Mouse (Mus musculus) layer of hippocampus, postnatal 14 days (tissue): ENCODE results near the gene Wnt3a. TPM values are rescaled to one million over a fixed set of nuclear protein-coding genes. Genes with fewer than 3 reads are reported as not detected.
"Not testable (repeated sequence)": the region's sequence is repeated elsewhere in the genome, so short reads cannot be mapped to it uniquely, and the experiment has no call there.

ENCODE experiments used
- DNase-seq, 2 experiments: peaks; one replicate each; pipeline ENCODE4 v3.0.0; 2021 to 2022; ENCODE audit warnings: low spot score in 2 of 2, mixed read lengths in 1 of 2
- total RNA-seq, 2 experiments: library from RNA; stranded (reverse); gene quantifications; 2 replicates each; pipeline ENCODE4 v1.2.3; 2021

The Wnt3a gene
- total RNA-seq, 2 experiments from 2014 or later: not detected

DNA sequence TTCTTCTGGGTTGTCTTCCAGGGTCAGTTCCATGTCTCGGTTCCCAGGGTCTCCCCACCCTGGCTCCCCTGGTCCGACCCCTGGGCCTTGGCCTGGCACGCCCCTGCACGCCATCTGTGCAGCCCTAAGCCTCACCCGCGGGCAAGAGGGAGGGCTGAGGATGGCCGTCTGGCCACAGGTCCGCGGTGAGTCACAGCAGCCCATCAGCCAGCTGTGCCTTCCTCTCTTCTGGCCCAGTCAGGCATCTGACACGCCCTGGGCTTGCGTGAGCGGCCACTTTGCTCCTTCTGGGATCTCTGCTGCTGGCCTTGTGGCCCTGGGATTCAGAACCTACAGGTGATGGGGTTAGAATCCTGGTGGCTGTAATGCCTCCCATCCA, 17.6 kb upstream of the Wnt3a start:
- no peak for DNase-seq

DNA sequence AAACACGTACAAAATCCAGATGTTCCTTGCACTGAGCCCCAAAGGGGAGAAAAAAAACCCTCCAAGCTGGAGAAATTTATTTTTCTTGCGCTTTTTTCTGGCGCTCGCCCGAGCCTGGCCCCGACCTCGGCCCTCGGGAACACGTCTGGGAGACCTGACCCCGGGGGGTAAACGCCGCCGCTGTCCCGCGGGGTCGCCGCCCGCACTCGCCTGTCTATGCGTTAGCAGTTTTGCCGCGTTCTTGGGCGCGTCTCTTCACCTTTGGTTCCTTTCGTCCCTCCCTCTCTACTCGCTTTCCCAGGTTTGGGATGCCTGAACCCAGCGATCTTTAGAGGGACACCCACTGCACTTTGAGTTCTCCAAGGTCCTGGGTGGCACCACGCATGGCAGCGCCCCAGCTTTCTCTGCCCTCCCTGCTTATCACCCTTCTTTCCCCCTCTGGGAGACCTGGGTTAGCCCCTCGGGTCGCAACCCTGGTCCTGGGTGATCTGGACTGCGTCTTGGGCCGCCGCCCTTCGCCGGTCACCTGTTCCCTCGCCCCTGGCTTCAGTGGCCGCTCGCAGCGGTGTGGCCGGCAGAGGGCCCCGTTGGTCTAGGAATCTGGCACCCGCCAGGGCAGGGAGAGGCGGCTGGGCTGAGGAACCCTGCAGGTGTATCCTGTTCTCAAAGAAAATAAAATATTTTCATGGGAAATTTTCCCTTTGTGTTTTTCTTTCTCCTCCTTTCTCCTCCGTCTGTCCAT, 17.0 kb upstream of the Wnt3a start:
- peak; percentile 63 to 65 for DNase-seq

DNA sequence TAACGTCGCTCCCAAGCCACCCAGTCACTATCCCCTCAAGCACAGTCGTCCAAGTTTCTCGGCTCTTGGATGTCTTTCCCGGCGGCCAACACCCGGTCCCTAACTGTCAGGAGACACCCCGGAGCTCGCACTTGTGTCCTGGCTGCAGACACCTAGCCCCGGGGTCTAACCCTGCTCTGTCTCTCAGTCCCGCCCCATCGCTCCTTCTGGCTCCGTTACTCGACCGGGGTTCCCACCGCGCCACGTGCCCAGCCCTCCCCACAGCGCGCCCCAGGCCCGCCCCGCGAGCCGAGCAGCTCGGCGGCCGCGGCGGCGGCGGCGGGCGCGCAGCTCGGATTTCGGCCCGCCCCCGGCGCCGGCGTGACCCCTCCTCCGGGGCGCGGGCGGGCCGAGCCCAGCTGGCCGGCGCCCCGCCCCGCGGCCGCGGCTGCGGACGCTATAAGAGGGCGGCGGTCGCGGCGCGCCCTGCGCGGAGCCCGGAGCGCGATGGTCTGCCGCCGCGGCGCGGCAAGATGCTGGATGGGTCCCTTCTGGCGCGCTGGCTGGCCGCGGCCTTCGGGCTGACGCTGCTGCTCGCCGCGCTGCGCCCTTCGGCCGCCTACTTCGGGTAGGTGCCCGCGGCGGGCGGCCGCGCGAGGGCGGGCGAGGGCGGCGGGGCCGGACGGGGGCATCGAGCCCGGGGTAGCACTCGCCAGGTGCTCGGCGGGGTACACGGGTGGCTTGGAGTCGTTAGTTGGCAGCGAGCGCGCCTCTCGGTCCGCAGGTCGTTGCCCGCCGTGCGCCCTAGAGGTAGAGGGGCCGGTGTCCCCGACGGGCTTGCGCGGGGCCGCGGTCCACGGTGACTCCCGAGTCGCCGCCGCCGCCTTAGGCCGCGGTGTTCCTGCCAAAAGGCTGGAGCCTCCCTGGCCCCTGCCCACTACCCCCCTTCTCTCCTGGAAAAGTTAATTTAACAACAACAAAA, 16.2 kb upstream of the Wnt3a start, which contains the start of gene Wnt9a:
Wnt9a (plus strand) TSS at position 468 of the 961 bp plus-strand sequence.
- no peak for DNase-seq

GRCm38 (mm10) chr11:59305821-59306215, 15.3 kb upstream of the Wnt3a start:
- DNase-seq: no peak

- no peak for DNase-seq
Observed at GRCm38 (mm10) chr11:59305008-59305820, 14.7 kb upstream of the Wnt3a start.

GRCm38 (mm10) chr11:59302700-59303569, 12.4 kb upstream of the Wnt3a start:
- DNase-seq: peak; percentile 92 to 94

DNA sequence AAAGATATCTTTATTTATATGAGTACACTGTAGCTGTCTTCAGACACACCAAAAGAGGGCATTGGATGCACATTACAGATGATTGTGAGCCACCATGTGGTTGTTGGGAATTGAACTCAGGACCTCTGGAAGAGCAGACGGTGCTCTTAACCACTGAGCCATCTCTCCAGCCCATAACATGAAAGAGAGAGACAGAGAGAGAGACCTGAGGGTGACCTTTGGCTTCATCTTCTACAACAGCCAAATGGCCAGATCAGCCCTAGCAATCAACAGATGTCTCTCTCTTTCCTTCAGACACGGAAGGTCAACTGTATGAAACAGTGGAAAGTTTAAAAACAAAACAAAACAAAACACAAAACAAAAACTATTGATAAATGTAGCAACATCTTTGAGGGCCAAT, 10.5 kb upstream of the Wnt3a start:
- DNase-seq: not testable (repeated sequence)

- no peak for DNase-seq
Observed at GRCm38 (mm10) chr11:59300185-59300584, 9.6 kb upstream of the Wnt3a start.

GRCm38 (mm10) chr11:59297941-59298340, 7.4 kb upstream of the Wnt3a start:
- DNase-seq: peak in 1 of 2 experiments; percentile 76

DNA sequence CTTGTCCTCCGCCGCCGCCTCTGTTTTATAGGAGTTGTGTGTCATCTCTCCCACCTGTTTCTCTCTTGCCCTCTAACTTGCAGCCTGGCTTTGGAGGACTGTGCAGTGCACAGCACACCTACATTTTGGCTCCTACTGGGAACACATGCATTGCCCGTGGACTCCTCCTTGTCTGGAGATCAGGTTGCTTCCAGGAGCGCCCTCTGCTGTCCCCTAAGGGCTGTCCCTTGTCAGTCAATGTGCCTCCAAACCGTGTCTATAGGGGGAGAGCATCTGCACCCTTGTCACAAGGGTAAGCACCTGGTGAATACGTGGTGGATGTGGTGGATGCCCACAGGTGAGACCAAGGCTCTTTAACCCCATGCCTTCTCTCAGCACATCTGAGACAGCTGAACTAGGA, 3.1 kb upstream of the Wnt3a start:
- DNase-seq: no peak

GRCm38 (mm10) chr11:59289706-59290105, 846 bp downstream of the Wnt3a start:
- DNase-seq: no peak

DNA sequence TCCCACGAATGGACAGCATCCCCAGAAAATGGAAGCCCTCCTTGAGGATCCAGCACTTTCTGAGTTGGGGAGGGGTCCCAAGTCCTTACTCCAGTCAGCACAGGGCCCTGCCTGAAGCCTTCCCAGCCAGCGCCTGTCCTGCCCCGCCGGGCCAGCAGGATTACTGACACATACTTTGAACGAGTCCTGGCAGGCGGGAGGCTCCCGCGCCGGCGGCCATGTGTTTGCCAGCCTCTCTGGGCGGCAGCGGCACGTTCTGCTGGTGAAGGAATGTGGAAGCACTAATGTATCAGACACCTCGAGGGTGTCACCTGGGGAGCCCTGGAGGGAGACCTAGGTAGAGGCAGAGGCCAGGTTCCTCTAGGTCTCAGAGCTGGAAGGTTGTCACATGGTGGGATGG, 6.4 kb downstream of the Wnt3a start:
- DNase-seq: no peak

DNA sequence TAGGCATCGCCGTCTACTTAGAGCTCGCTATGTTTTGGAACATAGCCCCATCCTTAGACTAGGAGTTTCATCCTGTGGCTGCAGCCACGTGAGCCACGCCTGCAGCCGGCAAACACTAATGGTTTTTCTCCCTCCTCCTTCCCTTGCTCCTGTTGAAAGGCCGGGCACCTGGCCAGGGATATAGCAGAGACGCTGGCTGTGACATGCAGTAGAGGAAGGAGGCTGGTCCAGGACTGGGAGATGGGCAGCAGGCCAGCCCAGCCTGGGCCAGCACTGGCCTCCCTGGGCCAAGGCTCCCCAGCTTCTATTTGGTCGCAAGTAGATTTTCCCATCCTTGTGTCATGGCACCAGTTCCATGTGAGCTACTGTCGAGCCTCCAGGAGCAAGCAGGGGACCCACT, 7.6 kb downstream of the Wnt3a start:
- no peak for DNase-seq

DNA sequence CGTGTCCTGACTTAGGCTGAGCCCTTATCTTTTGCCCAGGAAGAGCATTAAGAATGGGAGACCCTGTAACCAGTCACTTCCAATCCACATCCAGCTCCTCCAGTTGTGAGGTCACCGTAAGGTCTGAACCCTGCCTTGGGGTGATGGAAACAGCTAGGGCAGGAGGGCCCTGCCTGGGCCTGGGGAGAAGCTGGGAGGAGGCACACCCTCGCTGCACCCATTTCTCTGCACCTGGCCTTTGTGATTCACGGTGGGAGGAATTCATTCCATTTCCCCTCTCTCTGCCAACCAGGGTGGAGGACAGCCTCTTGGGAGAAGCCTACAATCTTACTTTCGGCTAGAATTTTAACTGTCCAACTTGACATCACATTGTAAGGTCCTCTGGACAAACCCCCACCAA, 8.4 kb downstream of the Wnt3a start:
- no peak for DNase-seq

DNA sequence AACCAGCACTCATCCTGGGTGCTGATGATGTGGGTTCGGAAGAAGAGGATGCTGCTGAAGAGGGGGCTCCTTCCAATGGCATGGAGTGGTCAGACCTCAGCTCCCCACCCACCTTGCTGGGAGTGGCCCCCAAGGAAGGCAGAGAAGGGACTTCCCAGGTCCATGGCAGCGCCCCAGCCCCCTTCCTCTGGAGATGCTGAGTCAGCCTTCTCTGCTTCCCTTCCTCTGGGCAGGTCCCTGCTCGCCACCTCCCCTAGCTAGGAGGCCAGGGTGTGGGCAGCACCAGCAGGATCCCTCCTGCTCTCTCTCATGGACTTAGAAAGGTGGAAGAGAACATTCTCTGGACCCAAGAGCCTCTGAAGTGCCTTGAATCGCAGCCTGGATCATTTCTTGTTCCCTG, 12.5 kb downstream of the Wnt3a start:
- no peak for DNase-seq

- no peak for DNase-seq
Observed at GRCm38 (mm10) chr11:59276877-59277276, 13.7 kb downstream of the Wnt3a start.

DNA sequence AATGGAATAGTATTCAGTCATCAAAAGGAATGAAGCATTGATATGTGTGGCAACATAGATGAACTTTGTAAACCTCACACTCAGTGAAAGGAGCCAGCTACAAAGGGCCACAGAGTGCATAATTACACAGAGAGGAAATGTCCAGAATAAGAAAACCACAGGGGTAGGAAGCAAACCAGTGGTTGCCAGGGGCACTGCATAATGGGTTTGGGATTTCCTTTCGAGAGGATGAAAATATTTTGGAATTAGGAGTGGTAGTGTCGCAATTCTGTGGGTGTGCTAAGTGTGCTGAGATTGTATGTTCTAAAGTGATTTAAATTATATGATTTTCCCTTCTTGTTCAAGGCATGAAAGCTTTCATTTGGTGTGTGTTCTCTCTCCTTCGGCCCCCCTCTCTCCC, 16.4 kb downstream of the Wnt3a start:
- DNase-seq: no peak

DNA sequence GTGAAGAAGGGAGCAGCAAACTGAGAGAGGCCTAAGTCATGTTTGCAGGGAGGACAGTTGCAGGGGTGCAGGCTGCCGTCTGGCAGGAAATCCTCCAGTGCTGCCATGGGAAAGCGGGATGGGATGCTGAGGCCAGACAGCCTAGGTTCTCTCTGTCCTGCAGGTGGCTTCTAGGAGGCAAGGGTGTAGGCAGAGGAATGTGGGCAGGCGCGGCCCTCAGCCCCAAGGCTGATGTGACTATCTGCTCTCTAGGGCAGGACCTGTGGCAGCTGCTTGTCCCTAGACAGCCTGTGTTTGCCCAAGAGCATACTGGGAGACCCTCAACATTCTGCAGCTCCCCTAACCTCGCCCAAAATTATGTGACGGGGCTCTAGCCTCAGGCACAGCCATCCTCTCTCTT, 23.8 kb downstream of the Wnt3a start:
- DNase-seq: no peak

- DNase-seq: no peak
Observed at GRCm38 (mm10) chr11:59265154-59265813, 25.3 kb downstream of the Wnt3a start.

DNA sequence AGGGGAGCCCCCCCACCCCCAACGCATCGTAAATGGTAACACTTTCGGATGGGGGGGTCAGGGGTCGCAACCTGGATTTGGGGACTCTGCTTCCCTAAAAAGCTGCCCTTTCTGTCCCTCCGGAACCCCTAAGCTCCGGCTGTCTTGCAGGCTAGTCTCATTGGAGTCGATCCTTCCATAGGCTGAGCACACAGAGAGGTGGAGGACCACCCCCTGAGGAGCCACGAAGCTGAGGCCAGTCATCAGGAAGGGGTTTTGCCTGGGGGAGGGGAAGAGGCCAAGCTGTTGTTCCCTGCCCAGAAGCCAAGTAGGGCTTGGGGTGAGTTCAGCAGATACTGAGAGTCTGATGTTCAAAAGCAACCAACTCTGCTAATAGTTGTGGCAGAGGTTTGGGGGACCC, 26.0 kb downstream of the Wnt3a start:
- DNase-seq: no peak
